Mouse (Mus musculus): ENCODE results near the gene Zfand2a. TPM values are rescaled to one million over a fixed set of nuclear protein-coding genes. Genes with fewer than 3 reads are reported as not detected.

The Zfand2a gene
- polyA plus RNA-seq, 1 experiment from 2014 or later, result 5.7 TPM

DNA sequence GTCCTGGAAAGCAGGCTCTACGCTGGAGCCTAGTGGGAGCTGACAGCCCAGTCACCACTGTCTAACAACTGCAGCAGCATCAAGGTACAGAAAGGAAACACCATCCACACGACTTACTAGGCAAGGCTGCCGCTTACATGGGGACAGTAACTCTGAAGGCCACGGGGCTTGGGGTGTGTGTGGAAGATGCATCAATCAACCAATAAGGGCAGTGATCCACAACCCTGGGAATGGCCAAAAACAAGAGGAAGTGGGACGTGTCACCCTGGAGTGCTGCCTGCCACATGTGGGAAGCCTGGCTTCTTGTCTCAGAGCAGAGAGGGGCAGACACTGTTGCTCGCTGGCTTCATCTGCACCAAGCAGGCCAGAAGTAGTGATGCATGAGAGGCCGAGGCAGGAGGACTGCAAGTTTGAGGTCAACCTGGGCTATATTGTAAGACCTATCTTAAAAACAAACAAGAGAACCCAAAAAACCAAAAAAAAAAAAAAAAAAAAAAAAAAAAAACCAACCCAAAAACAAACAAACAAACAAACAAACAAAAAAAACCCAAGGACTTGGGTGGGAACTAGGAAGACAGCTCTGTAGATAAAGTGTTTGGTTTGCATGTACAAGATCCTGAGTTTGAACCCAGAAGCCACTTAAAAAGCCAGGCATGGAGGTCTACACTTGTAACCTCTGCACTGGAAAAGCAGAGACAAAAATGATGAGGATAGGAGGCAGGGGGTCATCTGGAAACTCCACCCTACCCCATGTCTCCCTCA is 51.4 kb downstream of the Zfand2a start:
- Histone ChIP-seq H3K9ac (ENCODE audit: low read length) (no peak overlapping the region), H3K36me3 (ENCODE audit: control insufficient read depth, insufficient read depth, low read length) (no peaks in the 10 kb centered on the region), H3K27ac (ENCODE audit: low read depth) (no peak overlapping the region), H3K27me3 (replicated peaks; ENCODE audit: control insufficient read depth, insufficient read depth, low read length) (no peaks in the 10 kb centered on the region), H3K4me1 (replicated peaks; ENCODE audit: control insufficient read depth, insufficient read depth, low read length) (peaks cover 9% of the 10 kb centered on the region; the same call in 1 of the 2 replicates), H3K9me3 (ENCODE audit: control insufficient read depth, low read length) (no peaks in the 10 kb centered on the region), H3K4me2 (ENCODE audit: low read length) (no peak overlapping the region), H3K4me3 (ENCODE audit: low read depth, low read length) (no peak overlapping the region)
- ATAC-seq (replicated peaks; ENCODE audit: low FRiP score, low TSS enrichment, low read depth) (no peak), DNase-seq (ENCODE audit: low spot score) (no peak)
- WGBS, result 72% methylated on average over 7 of the region's 7 CpGs

DNA sequence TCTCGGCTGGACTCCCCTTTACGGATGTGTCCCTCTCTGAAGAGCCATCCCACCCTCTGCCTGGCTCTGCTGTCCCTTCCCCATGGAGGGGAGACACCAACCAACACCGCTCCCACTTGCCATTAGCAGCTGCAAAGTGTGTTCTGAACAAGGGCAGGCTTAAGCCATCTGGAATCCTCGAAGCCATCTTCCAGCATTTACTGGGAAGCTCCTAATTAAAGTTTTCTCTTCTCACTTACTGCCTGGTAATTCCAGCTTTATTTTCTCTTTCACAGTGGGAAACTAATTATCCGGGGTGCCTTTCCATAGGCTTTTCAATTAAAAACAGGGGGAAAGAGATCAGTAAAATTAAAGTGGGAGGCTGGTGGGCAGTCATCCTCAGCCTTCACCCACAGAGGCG is 52.0 kb downstream of the Zfand2a start:
- no peak overlapping the region for H3K4me3 ChIP-seq (ENCODE audit: low read depth, low read length)
- H3K4me2 ChIP-seq (ENCODE audit: low read length), result no peak overlapping the region
- no peaks in the 10 kb centered on the region for H3K27me3 ChIP-seq (replicated peaks; ENCODE audit: control insufficient read depth, insufficient read depth, low read length)
- H3K36me3 ChIP-seq (ENCODE audit: control insufficient read depth, insufficient read depth, low read length), result no peaks in the 10 kb centered on the region
- H3K4me1 ChIP-seq (replicated peaks; ENCODE audit: control insufficient read depth, insufficient read depth, low read length), result peaks cover 9% of the 10 kb centered on the region; the same call in 1 of the 2 replicates
- ATAC-seq (replicated peaks; ENCODE audit: low FRiP score, low TSS enrichment, low read depth) (no peak), DNase-seq (ENCODE audit: low spot score) (no peak)
- H3K9ac ChIP-seq (ENCODE audit: low read length), result no peak overlapping the region
- H3K9me3 ChIP-seq (ENCODE audit: control insufficient read depth, low read length), result no peaks in the 10 kb centered on the region
- no peak overlapping the region for H3K27ac ChIP-seq (ENCODE audit: low read depth)
- WGBS, result 82% methylated on average over 6 of the region's 6 CpGs

DNA sequence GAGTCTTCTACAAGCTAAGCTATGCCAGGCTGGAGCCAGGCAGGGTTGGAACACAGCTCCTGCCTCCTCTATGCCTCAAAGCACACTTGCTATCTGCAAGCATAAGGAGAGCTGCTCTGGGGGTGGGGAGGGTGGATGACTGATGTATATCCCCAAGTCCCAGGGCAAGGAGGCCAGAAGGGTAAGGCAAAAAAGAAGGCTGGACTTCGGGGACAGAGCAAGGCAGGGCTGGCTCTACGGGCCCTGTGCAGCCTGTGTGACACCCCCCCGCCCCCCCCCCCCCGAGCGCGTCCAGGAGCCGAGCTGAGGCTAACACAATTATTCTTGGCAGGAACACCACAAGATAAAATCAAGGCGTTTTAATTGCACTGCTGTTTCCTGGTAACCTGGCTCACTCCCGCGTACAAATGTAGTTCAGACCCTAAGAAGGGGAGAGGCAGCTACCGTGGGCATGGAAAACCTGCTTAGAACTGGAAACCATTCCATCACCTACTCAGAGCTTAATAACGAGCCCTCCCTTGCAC is 54.5 kb downstream of the Zfand2a start:
- ATAC-seq (replicated peaks; ENCODE audit: low FRiP score, low TSS enrichment, low read depth) (no peak; the same call in 1 of the 2 replicates), DNase-seq (ENCODE audit: low spot score) (no peak)
- Histone ChIP-seq H3K27ac (ENCODE audit: low read depth) (no peak overlapping the region), H3K4me2 (ENCODE audit: low read length) (no peak overlapping the region), H3K36me3 (ENCODE audit: control insufficient read depth, insufficient read depth, low read length) (no peaks in the 10 kb centered on the region), H3K27me3 (replicated peaks; ENCODE audit: control insufficient read depth, insufficient read depth, low read length) (no peaks in the 10 kb centered on the region), H3K4me3 (ENCODE audit: low read depth, low read length) (no peak overlapping the region), H3K9ac (ENCODE audit: low read length) (no peak overlapping the region), H3K9me3 (ENCODE audit: control insufficient read depth, low read length) (no peaks in the 10 kb centered on the region), H3K4me1 (replicated peaks; ENCODE audit: control insufficient read depth, insufficient read depth, low read length) (peaks cover 9% of the 10 kb centered on the region; the same call in 1 of the 2 replicates)
- 28% methylated on average over 12 of the region's 12 CpGs for WGBS

DNA sequence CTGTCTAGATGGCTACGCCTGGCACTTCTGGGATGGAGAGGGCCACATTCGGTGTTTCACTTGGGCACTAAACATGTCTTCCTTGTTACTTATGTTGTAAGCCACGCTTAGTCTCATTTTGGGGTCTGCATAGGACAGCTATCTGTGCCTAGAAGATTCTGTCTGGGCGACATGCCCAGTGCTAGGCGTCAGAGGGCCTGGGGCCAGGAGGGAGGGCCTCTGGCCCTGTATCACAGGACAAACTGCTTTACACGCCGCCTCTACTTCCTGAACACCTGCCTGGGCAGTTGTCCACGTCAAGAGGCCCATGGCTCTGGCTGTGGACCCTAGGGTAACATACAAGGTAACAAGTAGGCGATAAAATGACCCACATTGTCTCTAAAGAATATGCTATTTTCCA is 56.4 kb downstream of the Zfand2a start:
- 79% methylated on average over 9 of the region's 9 CpGs for WGBS
- Histone ChIP-seq H3K4me3 (ENCODE audit: low read depth, low read length) (no peak overlapping the region), H3K9ac (ENCODE audit: low read length) (no peak overlapping the region), H3K27ac (ENCODE audit: low read depth) (no peak overlapping the region), H3K9me3 (ENCODE audit: control insufficient read depth, low read length) (no peaks in the 10 kb centered on the region), H3K27me3 (replicated peaks; ENCODE audit: control insufficient read depth, insufficient read depth, low read length) (no peaks in the 10 kb centered on the region), H3K36me3 (ENCODE audit: control insufficient read depth, insufficient read depth, low read length) (no peaks in the 10 kb centered on the region), H3K4me1 (replicated peaks; ENCODE audit: control insufficient read depth, insufficient read depth, low read length) (peaks cover 18% of the 10 kb centered on the region; the same call in 1 of the 2 replicates), H3K4me2 (ENCODE audit: low read length) (no peak overlapping the region)
- DNase-seq (ENCODE audit: low spot score) (no peak), ATAC-seq (replicated peaks; ENCODE audit: low FRiP score, low TSS enrichment, low read depth) (no peak)

DNA sequence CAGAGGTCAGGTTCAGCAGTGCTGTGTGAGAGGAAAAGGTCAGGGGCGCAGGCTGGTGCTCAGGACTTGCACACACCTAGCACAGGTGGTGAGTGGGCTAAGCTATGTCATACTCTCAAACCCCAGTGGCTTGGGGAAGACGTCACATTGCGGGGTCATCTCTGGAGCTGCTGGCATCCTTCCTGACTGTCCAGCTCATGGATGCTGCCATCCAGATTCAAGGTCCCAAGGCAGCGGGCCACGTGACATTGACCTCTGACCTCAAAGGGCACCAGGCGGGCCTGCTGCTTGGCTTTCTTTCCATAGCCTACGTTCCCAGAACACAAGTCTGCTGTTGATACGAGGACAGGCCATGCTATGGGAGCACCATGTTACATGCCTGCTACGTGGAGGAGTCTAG is 57.3 kb downstream of the Zfand2a start:
- Histone ChIP-seq H3K4me3 (ENCODE audit: low read depth, low read length) (no peak overlapping the region), H3K27ac (ENCODE audit: low read depth) (no peak overlapping the region), H3K36me3 (ENCODE audit: control insufficient read depth, insufficient read depth, low read length) (no peaks in the 10 kb centered on the region), H3K4me2 (ENCODE audit: low read length) (no peak overlapping the region), H3K9ac (ENCODE audit: low read length) (no peak overlapping the region), H3K9me3 (ENCODE audit: control insufficient read depth, low read length) (no peaks in the 10 kb centered on the region), H3K4me1 (replicated peaks; ENCODE audit: control insufficient read depth, insufficient read depth, low read length) (peaks cover 22% of the 10 kb centered on the region; the same call in 1 of the 2 replicates), H3K27me3 (replicated peaks; ENCODE audit: control insufficient read depth, insufficient read depth, low read length) (no peaks in the 10 kb centered on the region)
- ATAC-seq (replicated peaks; ENCODE audit: low FRiP score, low TSS enrichment, low read depth) (no peak), DNase-seq (ENCODE audit: low spot score) (no peak)
- 83% methylated on average over 9 of the region's 9 CpGs for WGBS

DNA sequence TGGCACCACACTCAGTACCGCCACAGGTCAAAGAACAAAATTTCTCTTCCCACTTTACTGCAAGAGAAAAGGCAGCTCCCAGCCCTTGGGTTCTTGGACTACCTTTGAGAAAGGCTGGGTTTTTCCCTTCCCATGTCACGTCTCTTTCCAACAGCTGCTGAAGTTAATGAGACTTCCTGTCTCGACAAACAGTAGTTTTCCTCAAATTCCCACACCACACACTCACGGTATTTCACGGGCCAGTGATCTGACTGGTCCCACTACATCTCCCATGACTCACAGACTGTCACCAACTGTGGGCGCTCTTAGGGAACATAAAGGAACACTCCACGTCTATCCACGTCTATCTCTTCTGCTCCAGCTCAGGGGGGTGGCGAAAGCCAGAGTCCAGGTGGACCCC is 59.2 kb downstream of the Zfand2a start:
- H3K4me3 ChIP-seq (ENCODE audit: low read depth, low read length), result no peak overlapping the region
- no peaks in the 10 kb centered on the region for H3K9me3 ChIP-seq (ENCODE audit: control insufficient read depth, low read length)
- 71% methylated on average over 9 of the region's 9 CpGs for WGBS
- ATAC-seq (replicated peaks; ENCODE audit: low FRiP score, low TSS enrichment, low read depth) (no peak), DNase-seq (ENCODE audit: low spot score) (no peak)
- no peak overlapping the region for H3K27ac ChIP-seq (ENCODE audit: low read depth)
- H3K4me1 ChIP-seq (replicated peaks; ENCODE audit: control insufficient read depth, insufficient read depth, low read length), result peaks cover 20% of the 10 kb centered on the region; the same call in 1 of the 2 replicates
- no peak overlapping the region for H3K9ac ChIP-seq (ENCODE audit: low read length)
- H3K36me3 ChIP-seq (ENCODE audit: control insufficient read depth, insufficient read depth, low read length), result no peaks in the 10 kb centered on the region
- H3K27me3 ChIP-seq (replicated peaks; ENCODE audit: control insufficient read depth, insufficient read depth, low read length), result no peaks in the 10 kb centered on the region
- H3K4me2 ChIP-seq (ENCODE audit: low read length), result no peak overlapping the region

DNA sequence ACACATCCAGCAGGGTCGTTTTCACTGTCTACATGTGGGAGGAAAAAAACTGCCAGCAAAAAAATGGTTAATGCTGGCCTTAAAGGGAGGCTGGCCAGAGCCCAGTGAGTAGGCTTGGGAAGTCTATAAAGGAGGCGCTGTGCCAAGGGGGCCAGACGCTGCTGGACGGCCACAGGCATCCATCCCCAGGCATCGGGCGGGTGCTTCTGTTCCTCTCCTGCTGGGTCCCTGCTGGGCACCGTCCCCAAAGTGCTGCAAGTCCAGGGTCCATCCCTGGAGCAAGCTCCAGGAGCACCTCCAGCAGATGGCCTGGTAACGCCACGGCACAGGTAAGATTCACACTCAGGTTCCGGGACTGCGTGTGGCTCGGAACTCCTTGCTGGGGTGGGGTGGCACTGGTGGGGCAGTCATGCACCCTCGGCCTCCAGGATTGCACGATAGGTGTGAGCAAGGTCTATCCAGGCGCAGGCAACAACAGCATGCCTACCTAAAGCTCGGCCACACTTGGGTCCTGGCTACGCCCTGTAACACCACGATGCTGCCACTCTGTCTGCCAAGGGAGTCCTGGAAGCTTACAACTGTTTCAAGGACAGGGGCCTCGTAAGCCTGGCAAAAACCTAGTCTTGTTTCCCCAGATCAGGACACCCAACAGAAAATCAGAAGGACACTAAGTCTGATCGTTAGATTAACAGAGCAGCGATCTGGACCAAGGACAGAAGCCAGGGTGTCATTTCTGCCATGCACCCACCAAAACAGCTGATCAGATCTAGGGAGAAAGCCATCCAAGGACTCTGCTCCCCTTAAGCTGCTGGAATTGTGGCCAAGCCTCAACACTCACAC is 61.1 kb downstream of the Zfand2a start, which contains the start of gene Gper1:
Gene Gper1, plus strand, starts transcription at position 126 of the 840 bp plus-strand sequence.
- H3K4me2 ChIP-seq (ENCODE audit: low read length), result peak within 1 kb of the TSS; percentile 22
- H3K4me1 ChIP-seq (replicated peaks; ENCODE audit: control insufficient read depth, insufficient read depth, low read length), result peaks cover 20% of the 10 kb centered on the region; the same call in 1 of the 2 replicates
- H3K36me3 ChIP-seq (ENCODE audit: control insufficient read depth, insufficient read depth, low read length), result no peaks in the 10 kb centered on the region
- 47% methylated on average over 21 of the region's 21 CpGs for WGBS
- H3K4me3 ChIP-seq (ENCODE audit: low read depth, low read length), result peak within 1 kb of the TSS; percentile 14; the same call in 1 of the 2 replicates
- H3K27ac ChIP-seq (ENCODE audit: low read depth), result no peak within 1 kb of the TSS
- ATAC-seq (replicated peaks; ENCODE audit: low FRiP score, low TSS enrichment, low read depth) (no peak; the same call in 1 of the 2 replicates), DNase-seq (ENCODE audit: low spot score) (peak; percentile 65)
- no peak within 1 kb of the TSS for H3K9ac ChIP-seq (ENCODE audit: low read length)
- H3K27me3 ChIP-seq (replicated peaks; ENCODE audit: control insufficient read depth, insufficient read depth, low read length), result no peaks in the 10 kb centered on the region
- no peaks in the 10 kb centered on the region for H3K9me3 ChIP-seq (ENCODE audit: control insufficient read depth, low read length)
